Mouse (Mus musculus) midbrain, embryonic 10.5 days (tissue): Measurements from ENCODE around the gene Syne1. TPM values are rescaled to one million over a fixed set of nuclear protein-coding genes. Genes with fewer than 3 reads are reported as not detected.

ENCODE experiments used
- DNase-seq: peaks from one replicate; pipeline ENCODE4 v3.0.0-alpha.2; 2017; ENCODE audit warnings: low spot score
- H3K27ac ChIP-seq: fragments of 300-500 bp; sonication (generic); replicated peaks from 2 replicates; pipeline ENCODE4 v1.5.1; 2016; ENCODE audit warnings: mild to moderate bottlenecking
- H3K27me3 ChIP-seq: fragments of 300-500 bp; sonication (generic); 2 replicates; pipeline ENCODE4 v1.6.1; 2016; ENCODE audit warnings: low read depth, mild to moderate bottlenecking; ENCODE audit not compliant: poor library complexity, severe bottlenecking
- H3K36me3 ChIP-seq: fragments of 300-500 bp; sonication (generic); 2 replicates; pipeline ENCODE4 v1.6.1; 2016; ENCODE audit warnings: mild to moderate bottlenecking, moderate library complexity
- H3K4me1 ChIP-seq: fragments of 300-500 bp; sonication (generic); 2 replicates; pipeline ENCODE4 v1.6.1; 2016
- H3K4me3 ChIP-seq: fragments of 300-500 bp; sonication (generic); 2 replicates; pipeline ENCODE4 v1.5.1; 2016; ENCODE audit warnings: mild to moderate bottlenecking, moderate library complexity
- H3K9me3 ChIP-seq: fragments of 300-500 bp; sonication (generic); replicated peaks from 2 replicates; pipeline ENCODE4 v1.6.1; 2016; ENCODE audit warnings: mild to moderate bottlenecking
- WGBS: fragments of 180-500 bp; shearing (Covaris S2); methylation state at CpG from one replicate; pipeline ENCODE4 v1.1.7; 2016; 5-methylcytosine and 5-hydroxymethylcytosine counted together
- polyA plus RNA-seq: library from polyadenylated mRNA; unstranded; fragments of >200 nt; fragmentation: Nextera tagmentation; extraction: Ambion mirVana; gene quantifications from 2 replicates; pipeline ENCODE4 v1.2.1, GENCODE M21; 2016

Gene Syne1
- polyA plus RNA-seq, 1 experiment from 2014 or later: 1.6 TPM

DNA sequence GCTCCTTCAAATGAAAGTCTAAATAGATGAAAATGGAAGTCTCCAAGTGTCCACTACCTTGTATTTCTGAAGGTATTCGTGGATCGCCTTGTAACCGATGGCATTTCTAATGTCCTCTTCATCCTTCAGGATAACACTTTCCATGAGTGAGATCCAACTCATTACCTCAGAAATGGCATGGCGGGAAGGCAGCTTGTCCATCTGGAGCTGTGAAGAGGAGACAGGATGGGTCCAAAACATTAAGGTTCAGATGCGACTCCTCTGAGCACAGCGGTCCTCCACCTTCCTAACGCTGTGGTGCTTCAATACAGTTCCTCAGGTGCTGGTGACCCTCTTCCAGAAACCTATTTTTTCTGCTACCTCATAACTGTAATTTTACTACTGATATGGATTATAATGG, 426.5 kb downstream of the Syne1 start:
- no peaks in the 10 kb centered on the region for H3K36me3 ChIP-seq
- no peak overlapping the region for H3K4me3 ChIP-seq
- H3K27ac ChIP-seq: no peak overlapping the region
- H3K9me3 ChIP-seq: no peaks in the 10 kb centered on the region
- DNase-seq: no peak
- H3K4me1 ChIP-seq: no peaks in the 10 kb centered on the region
- no peaks in the 10 kb centered on the region for H3K27me3 ChIP-seq
- 94% methylated on average over 7 of the region's 7 CpGs for WGBS

DNA sequence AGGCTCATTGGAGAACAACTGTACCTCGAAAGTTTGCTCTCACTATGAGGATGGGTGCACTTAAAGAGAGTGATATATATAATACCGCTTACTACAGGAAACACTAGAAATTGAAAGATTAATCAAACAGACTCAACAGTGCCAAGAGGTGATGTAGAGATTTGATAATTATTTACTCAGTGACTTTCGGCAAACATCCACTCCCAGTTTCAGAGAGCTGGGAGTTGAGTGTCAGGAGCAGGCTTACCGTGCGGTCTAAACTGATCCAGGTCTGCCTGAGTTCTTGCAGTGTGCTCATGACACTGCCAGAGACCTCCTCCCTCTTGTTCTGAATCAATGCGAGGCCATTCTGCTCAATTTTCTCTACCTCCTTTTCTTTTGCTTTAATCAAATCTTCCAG, 434.6 kb downstream of the Syne1 start:
- no peaks in the 10 kb centered on the region for H3K9me3 ChIP-seq
- H3K4me1 ChIP-seq: no peaks in the 10 kb centered on the region
- no peak overlapping the region for H3K27ac ChIP-seq
- H3K27me3 ChIP-seq: no peaks in the 10 kb centered on the region
- no peak for DNase-seq
- no peak overlapping the region for H3K4me3 ChIP-seq
- 92% methylated on average over 6 of the region's 6 CpGs for WGBS
- H3K36me3 ChIP-seq: no peaks in the 10 kb centered on the region

DNA sequence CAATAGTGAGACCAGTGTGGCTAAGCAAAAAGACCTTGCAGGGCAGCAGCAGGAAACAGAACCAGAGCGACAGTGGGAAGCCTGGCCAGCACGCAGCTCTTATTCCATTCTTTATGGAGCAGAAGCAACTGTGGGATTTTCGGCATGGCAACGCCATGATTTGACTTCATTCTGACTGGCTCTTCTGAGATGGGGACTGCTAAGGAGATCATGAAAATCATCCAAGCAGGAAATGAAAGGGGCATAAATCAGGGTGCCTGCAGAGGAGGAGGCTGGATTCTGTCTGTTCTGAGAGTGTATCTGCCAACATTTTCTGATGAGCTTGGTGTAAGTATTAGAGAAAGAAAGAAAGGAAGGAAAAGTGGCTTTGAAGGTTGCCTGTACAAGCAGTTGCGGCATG, 435.1 kb downstream of the Syne1 start:
- 90% methylated on average over 5 of the region's 5 CpGs for WGBS
- Histone ChIP-seq H3K36me3 (no peaks in the 10 kb centered on the region), H3K9me3 (no peaks in the 10 kb centered on the region), H3K27ac (no peak overlapping the region), H3K27me3 (no peaks in the 10 kb centered on the region), H3K4me3 (no peak overlapping the region), H3K4me1 (no peaks in the 10 kb centered on the region)
- no peak for DNase-seq

DNA sequence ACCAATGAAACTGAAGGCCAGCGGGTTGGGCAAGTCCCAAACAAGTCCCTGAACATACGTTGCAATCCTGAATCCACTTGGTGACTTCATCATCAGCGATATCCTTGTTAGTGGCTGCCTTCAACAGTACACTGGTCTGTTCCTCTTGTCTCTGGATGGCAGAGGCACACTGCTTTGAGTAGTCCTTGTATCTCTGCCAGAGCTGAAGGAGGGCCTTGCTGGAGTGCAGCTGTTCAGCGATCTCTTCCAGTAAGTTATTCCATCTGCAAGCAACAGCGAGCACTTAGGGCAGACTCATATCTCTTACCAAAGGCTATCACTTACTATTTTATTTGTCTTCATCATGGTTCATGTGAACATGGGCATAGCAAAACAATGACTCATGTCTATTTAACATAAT, 440.5 kb downstream of the Syne1 start:
- Histone ChIP-seq H3K27ac (no peak overlapping the region), H3K9me3 (no peaks in the 10 kb centered on the region), H3K27me3 (no peaks in the 10 kb centered on the region), H3K4me1 (no peaks in the 10 kb centered on the region), H3K36me3 (no peaks in the 10 kb centered on the region), H3K4me3 (no peak overlapping the region)
- no peak for DNase-seq
- WGBS: 88% methylated on average over 5 of the region's 5 CpGs

DNA sequence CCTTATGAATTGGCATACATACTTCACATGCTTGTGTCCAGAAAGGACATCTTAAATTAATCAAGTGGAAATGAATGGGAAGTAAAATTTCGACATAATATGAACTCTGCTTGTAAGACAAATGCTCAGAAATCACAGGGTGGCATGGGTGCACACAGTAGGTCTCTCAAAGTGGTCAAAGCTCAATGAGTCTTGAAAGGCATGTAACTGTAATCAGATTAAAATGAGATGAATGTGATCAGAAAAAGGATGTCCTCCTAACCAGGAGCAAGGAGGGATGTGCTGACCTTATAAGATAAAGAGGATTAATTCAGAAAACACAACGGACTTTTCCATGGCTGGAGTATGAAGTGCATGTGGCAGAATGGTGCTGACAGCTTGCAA, 453.5 kb downstream of the Syne1 start:
- Histone ChIP-seq H3K27ac (no peak overlapping the region), H3K36me3 (no peaks in the 10 kb centered on the region), H3K9me3 (no peaks in the 10 kb centered on the region), H3K4me1 (no peaks in the 10 kb centered on the region), H3K4me3 (no peak overlapping the region), H3K27me3 (no peaks in the 10 kb centered on the region)
- WGBS: 79% methylated on average over 2 of the region's 2 CpGs
- no peak for DNase-seq

DNA sequence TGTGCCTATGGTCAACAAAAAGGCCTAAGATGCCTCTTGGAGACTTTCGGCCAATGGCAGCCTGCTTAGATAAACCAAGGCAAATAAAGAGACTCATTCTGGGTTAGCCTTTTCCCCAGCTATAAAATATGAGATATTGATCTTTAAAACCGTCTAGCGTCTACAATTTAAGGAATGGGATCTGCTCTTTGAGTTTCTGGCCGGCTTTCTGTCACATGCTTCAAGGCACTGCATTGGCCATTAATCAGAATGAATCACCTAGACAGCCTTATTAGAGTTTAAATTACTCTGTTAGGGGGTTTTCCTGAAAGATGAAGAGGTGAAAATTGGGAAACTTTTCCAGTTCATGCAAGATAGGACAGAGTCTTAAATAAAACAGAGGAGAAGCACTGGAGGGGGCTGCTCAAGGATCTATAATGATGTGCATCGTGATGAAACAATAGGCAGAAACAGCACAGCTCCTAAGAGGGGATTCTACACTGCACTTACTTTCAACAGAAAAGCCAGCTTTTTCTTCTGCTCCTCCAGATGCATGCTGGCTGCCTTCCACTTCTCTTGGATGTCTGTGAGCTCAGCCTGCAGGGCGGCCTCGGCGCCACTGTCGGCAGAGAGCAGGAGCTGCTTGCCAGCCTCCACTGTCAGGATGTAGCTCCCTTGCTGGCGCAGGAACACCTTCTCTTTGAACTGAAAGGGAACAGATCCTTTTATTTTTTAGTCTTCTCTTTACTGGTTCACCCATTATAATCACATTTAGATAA, 454.1 kb downstream of the Syne1 start:
- no peak for DNase-seq
- no peaks in the 10 kb centered on the region for H3K27me3 ChIP-seq
- WGBS: 88% methylated on average over 10 of the region's 10 CpGs

DNA sequence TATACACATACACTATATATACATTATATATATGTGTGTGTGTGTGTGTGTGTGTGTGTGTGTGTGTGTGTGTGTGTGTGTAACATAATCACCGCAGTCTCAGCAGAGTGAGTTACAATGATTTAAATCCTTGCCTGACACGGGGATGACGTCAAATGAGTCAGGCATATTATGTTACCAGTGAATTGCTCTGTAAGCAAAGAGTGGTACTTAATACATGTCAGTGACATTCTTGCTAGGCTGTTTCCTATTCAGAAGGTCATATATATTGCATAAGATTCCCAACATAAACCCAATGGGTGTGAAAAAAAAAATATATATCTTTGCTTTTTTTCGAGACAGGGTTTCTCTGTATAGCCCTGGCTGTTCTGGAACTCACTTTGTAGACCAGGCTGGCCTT, 462.1 kb downstream of the Syne1 start:
- DNase-seq: no peak
- WGBS: 97% methylated on average over 4 of the region's 4 CpGs
- Histone ChIP-seq H3K27me3 (no peaks in the 10 kb centered on the region), H3K4me3 (no peak overlapping the region), H3K9me3 (no peaks in the 10 kb centered on the region), H3K36me3 (no peaks in the 10 kb centered on the region), H3K27ac (no peak overlapping the region), H3K4me1 (no peaks in the 10 kb centered on the region)

More for the DNA sequence above, 454.1 kb downstream of the Syne1 start:
- no peak overlapping the region for H3K4me3 ChIP-seq
- no peaks in the 10 kb centered on the region for H3K36me3 ChIP-seq
- no peak overlapping the region for H3K27ac ChIP-seq
- H3K4me1 ChIP-seq: no peaks in the 10 kb centered on the region
- no peaks in the 10 kb centered on the region for H3K9me3 ChIP-seq

DNA sequence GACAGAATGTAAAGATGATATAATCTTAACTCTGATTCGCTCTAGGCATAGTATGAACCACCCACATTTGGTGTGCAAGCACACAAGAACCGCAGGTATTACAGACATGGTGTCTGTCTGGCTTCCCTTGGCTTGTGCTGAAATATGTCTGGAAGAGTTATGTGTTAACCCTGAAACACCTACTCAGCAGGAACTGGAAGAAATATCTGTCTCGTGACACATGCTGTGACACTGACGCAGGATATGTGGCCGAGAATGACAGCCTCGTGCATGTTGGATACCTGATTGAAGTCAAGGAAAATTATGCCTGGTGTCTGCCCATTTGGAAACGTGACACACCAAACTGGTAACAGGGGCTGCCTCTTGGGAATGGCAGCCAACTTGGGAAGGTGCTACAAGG, 463.9 kb downstream of the Syne1 start:
- Histone ChIP-seq H3K9me3 (no peaks in the 10 kb centered on the region), H3K36me3 (no peaks in the 10 kb centered on the region), H3K27ac (no peak overlapping the region), H3K4me1 (no peaks in the 10 kb centered on the region), H3K4me3 (no peak overlapping the region), H3K27me3 (no peaks in the 10 kb centered on the region)
- DNase-seq: no peak
- 89% methylated on average over 7 of the region's 7 CpGs for WGBS

DNA sequence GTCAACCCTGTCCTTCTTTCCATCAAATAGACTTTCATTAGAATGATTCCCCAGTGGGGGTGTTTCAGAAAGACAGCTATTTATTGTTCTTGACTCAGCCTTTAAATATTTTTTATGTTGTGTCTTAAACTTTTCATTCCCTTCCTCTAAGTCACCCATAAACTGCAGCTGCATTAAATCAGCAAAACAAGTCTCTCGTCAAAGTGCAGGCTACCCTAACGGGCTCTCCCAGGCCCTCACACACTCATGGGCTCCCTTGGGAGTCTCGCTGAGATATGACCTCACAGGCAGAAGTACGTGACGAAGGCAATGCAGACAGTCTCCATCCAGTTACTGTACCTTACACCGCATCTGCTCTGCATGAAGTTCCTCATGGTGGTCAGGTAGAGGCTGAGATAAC, 465.0 kb downstream of the Syne1 start:
- no peak overlapping the region for H3K27ac ChIP-seq
- WGBS: 89% methylated on average over 6 of the region's 6 CpGs
- H3K9me3 ChIP-seq: no peaks in the 10 kb centered on the region
- H3K27me3 ChIP-seq: no peaks in the 10 kb centered on the region
- DNase-seq: no peak
- H3K36me3 ChIP-seq: no peaks in the 10 kb centered on the region
- no peaks in the 10 kb centered on the region for H3K4me1 ChIP-seq
- no peak overlapping the region for H3K4me3 ChIP-seq

DNA sequence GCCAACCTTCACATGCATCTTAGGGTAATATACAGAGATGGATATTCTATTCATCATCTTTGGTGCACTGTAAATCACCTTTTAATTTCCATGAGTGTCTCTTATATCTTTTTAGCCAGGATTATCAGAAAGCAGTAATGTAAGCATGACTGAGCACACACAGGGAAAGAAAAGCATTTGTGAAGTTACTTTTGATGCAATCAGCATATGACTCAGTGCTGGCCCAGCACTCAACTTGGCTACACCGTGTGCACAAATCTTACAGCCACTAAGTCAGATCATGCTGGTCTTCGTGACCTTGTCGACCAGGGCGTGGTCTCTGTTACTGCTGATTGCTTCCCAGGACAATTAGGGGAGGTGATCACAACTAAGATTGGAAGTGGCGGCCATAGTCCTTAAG, 465.5 kb downstream of the Syne1 start:
- no peaks in the 10 kb centered on the region for H3K9me3 ChIP-seq
- no peaks in the 10 kb centered on the region for H3K4me1 ChIP-seq
- no peak for DNase-seq
- 89% methylated on average over 5 of the region's 5 CpGs for WGBS
- no peak overlapping the region for H3K4me3 ChIP-seq
- H3K36me3 ChIP-seq: no peaks in the 10 kb centered on the region
- no peak overlapping the region for H3K27ac ChIP-seq
- no peaks in the 10 kb centered on the region for H3K27me3 ChIP-seq

DNA sequence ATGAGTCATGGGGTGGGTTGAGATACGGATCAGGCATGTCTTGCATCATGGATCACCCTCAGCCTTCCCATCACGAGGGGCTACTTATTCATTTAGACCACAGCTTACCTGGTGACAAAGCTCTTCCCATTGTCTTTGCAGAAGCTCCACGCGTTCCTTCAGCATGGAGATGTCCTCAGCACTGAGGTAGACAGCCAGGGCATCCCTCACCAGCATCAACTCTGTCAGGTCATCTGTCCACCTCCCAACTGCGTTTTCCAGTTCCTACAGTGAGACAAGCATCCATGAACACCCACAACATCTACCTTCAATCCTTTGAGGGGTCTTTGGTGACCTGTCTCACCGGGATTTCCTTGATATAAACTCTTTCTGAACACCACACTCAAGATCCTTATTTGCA, 467.6 kb downstream of the Syne1 start:
- 81% methylated on average over 6 of the region's 6 CpGs for WGBS
- Histone ChIP-seq H3K36me3 (no peaks in the 10 kb centered on the region), H3K9me3 (no peaks in the 10 kb centered on the region), H3K4me3 (no peak overlapping the region), H3K27me3 (no peaks in the 10 kb centered on the region), H3K4me1 (no peaks in the 10 kb centered on the region), H3K27ac (no peak overlapping the region)
- DNase-seq: no peak

DNA sequence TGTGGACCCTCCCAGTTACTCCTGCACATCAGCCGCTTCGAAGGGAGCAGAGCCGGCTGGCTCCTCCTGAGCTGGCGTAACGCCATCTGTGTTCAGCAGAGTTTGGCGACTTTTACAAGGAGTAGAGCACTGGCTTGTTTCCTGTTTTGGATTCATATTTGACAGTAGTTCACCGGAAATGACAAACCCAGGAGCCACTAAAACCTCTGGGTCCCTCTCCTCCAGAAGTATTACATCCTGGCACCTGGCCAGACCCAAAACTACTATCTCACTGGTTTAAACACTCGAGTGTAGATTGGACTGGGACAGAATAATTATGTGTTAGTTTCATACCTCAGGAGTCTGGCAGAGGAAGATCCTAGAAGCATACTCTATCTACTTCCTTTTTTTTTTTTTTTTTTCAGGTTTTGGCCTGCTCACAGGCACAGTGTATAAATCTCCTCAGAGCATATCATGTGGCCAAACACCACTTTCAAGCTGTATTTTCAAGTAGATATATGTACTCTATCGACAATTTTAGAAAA, 471.3 kb downstream of the Syne1 start:
- no peak for DNase-seq
- H3K9me3 ChIP-seq: no peaks in the 10 kb centered on the region
- H3K4me3 ChIP-seq: no peak overlapping the region
- no peaks in the 10 kb centered on the region for H3K4me1 ChIP-seq
- no peaks in the 10 kb centered on the region for H3K27me3 ChIP-seq
- H3K27ac ChIP-seq: no peak overlapping the region
- H3K36me3 ChIP-seq: no peaks in the 10 kb centered on the region
- 92% methylated on average over 9 of the region's 9 CpGs for WGBS

DNA sequence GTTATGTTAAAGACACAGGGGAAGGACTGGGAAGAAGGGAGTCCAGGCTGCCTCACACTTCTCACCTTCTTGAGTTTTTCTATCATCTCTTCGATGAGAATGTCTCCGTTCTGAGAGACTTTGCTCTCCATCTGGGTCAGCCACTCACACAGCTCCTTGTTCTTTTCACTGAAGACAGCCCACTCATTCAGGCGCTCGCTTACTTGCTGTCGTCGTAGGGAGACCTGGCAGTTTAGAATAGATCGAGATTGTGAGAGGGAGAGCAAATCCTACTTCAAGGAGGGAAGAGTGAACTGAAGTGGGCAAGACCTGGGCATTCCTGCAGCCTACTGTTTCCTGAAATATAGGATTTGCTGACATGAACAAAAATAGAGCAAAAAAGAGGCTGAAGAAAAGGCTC, 475.6 kb downstream of the Syne1 start:
- WGBS: 92% methylated on average over 7 of the region's 7 CpGs
- no peaks in the 10 kb centered on the region for H3K4me1 ChIP-seq
- no peaks in the 10 kb centered on the region for H3K9me3 ChIP-seq

DNA sequence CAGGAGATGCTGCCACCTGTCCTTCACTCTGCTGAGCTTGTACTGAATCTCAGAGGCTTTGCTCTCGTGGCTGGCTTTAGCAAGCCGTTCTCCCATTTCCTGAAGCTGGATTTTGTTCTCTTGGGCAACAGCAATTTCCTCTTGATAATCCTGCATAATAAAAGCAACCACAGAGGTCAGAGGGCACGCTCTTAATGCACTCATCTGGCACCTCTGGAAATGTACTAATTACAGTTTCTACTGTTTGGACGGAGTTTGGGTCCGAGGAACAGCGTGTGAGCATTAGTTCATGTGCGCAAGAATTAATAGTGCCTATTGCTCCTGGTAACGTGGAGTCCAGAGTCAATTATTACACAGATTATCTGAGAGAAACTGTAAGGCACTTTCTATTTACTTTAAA, 479.2 kb downstream of the Syne1 start:
- H3K4me3 ChIP-seq: no peak overlapping the region
- H3K36me3 ChIP-seq: no peaks in the 10 kb centered on the region
- no peak overlapping the region for H3K27ac ChIP-seq
- no peak for DNase-seq
- H3K27me3 ChIP-seq: no peaks in the 10 kb centered on the region
- H3K4me1 ChIP-seq: no peaks in the 10 kb centered on the region
- WGBS: 80% methylated on average over 8 of the region's 8 CpGs
- H3K9me3 ChIP-seq: no peaks in the 10 kb centered on the region

More for the DNA sequence above, 475.6 kb downstream of the Syne1 start:
- Histone ChIP-seq H3K4me3 (no peak overlapping the region), H3K36me3 (no peaks in the 10 kb centered on the region), H3K27me3 (no peaks in the 10 kb centered on the region), H3K27ac (no peak overlapping the region)
- DNase-seq: no peak
